Mouse (Mus musculus) brain, embryonic 14.5 days (tissue): ENCODE measurements around the gene Nsmce3. TPM values are rescaled to one million over a fixed set of nuclear protein-coding genes. Genes with fewer than 3 reads are reported as not detected.
A peak's percentile ranks its signal among the peaks of the same experiment; 100 is the strongest.

ENCODE experiments used
- DNase-seq: peaks from one replicate; pipeline ENCODE4 v3.0.0-alpha.2; 2011; ENCODE audit warnings: low read depth
- CTCF ChIP-seq: fragments of 200-500 bp; IDR thresholded peaks from 2 replicates; pipeline ENCODE4 v1.5.1; 2012; ENCODE audit warnings: inconsistent platforms, mild to moderate bottlenecking, moderate library complexity, borderline replicate concordance; ENCODE audit not compliant: insufficient read depth, insufficient read length; ENCODE audit errors: extremely low read depth
- POLR2A ChIP-seq: fragments of 200-500 bp; IDR thresholded peaks from 2 replicates; pipeline ENCODE4 v1.6.1; 2012; ENCODE audit warnings: mild to moderate bottlenecking, inconsistent platforms, borderline replicate concordance; ENCODE audit not compliant: poor library complexity, insufficient read depth, insufficient read length, severe bottlenecking; ENCODE audit errors: extremely low read depth
- polyA plus RNA-seq: library from polyadenylated mRNA; depleted of rRNA; stranded (reverse); fragments of >200 nt; gene quantifications from 2 replicates; pipeline ENCODE4 v1.2.3, GENCODE M21; 2012

Nsmce3 gene
- polyA plus RNA-seq, 1 experiment, result 8.4 TPM

- DNase-seq, result peak; percentile 88
- no peak for TF ChIP-seq CTCF
- no peak for TF ChIP-seq POLR2A
Observed at GRCm38 (mm10) chr7:64884187-64884862, 11.5 kb upstream of the Nsmce3 start.

DNA sequence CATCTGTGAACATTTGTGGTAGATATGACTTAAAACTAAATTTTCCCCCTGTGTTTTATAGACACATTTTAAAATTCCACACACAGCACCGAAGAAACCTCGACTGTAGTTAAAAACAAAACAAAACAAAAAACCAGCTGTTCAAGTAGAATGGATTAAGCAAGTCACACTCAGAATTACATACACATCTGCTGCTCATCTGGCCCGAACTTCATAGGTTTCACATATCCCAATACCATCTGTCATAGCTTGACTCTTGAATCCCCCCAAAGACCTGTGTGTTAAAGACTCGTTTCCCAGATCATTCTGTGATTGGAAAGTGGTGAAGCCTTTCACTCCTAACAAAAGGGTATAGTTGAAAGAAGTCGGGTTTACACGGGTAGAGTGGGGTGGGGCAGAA is 9.4 kb upstream of the Nsmce3 start:
- no peak for TF ChIP-seq POLR2A
- no peak for TF ChIP-seq CTCF
- DNase-seq, result no peak

DNA sequence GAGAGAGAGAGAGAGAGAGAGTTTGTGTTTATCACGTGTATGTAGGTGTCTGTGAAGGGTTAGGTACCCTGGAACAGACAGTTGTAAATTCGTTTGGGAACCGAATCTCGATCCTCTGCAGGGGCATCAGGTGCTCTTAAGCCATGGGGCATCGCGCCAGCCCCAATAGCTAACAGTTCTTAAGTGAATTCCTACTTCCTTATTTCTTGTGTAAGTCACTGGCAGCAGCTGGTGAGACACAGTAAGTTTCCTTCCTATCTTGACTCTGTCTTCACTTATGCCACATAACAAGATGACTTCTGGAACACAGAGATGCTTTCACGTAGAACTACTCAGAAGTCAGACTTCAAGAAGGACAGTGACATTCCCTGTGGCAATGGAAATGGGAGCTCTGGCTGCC is 8.6 kb upstream of the Nsmce3 start:
- DNase-seq, result no peak
- TF ChIP-seq CTCF (no peak), POLR2A (no peak)

DNA sequence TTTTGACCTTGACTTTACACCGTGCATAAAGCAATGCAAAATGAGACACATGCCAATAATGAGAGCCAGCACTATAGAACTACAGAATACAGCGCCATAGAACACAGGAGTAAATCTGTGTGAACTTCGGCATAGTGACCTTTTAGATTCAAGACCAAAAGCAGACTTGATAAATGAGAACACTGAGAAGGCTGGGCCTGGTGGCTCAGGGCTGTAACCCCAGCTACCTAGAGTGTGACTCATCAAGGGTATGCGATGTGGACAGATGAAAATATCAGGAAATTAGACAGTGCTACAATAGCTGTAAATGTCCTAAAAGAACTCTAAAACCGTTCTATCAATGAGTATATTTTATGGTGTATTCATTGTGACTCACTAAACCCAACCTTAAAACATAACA is 7.6 kb upstream of the Nsmce3 start:
- TF ChIP-seq CTCF (no peak), POLR2A (no peak)
- no peak for DNase-seq

DNA sequence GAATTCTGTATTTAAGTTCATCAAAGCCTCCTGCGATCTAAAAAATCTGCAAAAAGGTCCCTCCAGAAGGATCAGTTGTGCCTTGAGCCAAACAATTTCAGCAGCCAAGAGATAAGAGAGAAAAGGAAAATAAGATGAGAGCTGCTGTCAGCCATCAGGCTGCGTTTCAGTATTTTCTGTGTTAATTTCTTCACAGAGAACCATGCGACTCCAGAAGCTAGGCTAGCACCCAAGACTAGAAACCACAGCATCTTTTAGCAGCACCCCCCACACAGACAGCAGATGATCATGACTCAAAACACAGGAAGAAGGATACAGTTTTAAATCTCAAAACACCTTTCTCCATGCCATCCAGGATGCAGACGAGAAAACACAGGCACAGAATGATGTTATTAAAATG is 2.1 kb upstream of the Nsmce3 start:
- no peak for DNase-seq
- no peak for TF ChIP-seq CTCF
- TF ChIP-seq POLR2A, result no peak

DNA sequence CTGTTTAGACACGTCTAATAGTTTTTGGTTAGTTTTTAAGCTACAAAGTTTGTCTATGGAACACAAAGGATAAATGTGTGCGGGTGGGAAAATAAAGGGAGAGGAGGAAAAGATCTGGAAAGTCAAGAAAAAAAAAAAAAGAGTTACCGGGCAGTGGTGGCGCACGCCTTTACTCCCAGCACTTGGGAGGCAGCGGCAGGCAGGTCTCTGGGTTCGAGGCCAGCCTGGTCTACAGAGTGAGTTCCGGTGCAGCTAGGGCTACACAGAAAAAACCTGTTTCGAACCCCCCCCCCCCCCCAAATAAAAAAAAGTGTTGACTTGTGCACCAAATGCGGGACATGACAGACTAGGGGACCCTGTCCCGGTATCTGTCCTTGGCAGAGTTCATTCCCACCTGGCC is 469 bp upstream of the Nsmce3 start:
- TF ChIP-seq CTCF (no peak), POLR2A (no peak)
- DNase-seq, result no peak

DNA sequence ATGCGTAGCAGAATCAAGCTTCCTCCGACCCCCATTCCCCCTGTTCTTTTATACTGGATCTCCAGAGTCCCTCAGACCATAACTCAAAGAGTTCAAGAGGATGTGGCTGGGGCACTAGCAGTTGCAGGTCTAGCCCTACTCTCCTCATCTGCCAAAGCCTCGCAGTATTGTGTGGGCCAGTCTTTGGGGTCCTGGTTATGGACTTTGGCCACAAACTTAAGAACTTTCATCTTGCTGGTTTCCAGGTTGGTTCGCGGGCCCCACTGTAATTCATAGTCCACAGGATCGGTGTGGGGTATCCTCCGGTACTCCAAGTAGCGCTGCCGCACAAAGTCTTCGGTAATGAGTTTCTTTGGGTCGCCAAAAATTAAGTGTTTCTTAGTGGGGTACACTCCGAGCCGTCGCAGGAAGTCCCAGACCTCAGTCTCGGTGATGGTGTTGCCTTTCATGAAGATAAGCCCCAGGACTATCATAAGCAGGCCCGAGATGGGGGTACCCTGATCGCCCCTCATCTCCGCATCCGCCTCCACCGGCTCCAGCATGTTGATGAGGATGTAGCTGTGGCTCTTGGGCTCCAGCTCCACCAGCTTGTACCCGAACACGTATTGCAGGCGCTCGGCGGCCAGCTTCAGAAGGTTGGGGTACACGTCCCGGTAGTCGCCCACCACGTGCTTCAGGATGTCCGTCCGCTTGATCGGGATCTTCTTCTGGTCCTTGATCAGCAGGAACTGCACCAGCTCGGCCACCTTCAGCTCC is 632 bp downstream of the Nsmce3 start:
- TF ChIP-seq CTCF (no peak), POLR2A (no peak)
- DNase-seq, result no peak

- no peak for TF ChIP-seq POLR2A
- no peak for TF ChIP-seq CTCF
Observed at GRCm38 (mm10) chr7:64869549-64870065, 3.2 kb downstream of the Nsmce3 start.

GRCm38 (mm10) chr7:64863538-64863937 is 9.3 kb downstream of the Nsmce3 start:
- TF ChIP-seq POLR2A (no peak), CTCF (no peak)

More at GRCm38 (mm10) chr7:64869549-64870065, 3.2 kb downstream of the Nsmce3 start:
- DNase-seq, result no peak

DNA sequence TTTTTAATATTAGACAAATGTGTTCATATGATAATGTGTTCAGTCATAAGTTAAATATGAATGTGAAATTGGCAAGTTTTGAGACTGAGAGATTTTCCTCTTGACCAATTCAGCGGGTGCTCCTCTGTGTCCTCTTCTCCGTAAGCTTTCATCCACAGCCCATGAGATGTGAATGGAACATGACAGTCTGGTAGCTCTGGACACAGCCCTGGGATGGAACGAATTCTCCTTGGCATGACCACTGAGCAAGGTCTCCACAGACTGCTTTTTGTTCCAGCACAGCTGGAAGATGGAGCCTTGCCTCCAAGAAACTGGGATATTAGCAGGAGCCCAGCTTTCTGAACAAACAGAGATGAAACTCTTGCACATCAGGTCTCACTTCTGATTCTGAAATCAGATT is 9.8 kb downstream of the Nsmce3 start:
- no peak for TF ChIP-seq POLR2A
- TF ChIP-seq CTCF, result no peak
- no peak for DNase-seq

More at GRCm38 (mm10) chr7:64863538-64863937, 9.3 kb downstream of the Nsmce3 start:
- no peak for DNase-seq

DNA sequence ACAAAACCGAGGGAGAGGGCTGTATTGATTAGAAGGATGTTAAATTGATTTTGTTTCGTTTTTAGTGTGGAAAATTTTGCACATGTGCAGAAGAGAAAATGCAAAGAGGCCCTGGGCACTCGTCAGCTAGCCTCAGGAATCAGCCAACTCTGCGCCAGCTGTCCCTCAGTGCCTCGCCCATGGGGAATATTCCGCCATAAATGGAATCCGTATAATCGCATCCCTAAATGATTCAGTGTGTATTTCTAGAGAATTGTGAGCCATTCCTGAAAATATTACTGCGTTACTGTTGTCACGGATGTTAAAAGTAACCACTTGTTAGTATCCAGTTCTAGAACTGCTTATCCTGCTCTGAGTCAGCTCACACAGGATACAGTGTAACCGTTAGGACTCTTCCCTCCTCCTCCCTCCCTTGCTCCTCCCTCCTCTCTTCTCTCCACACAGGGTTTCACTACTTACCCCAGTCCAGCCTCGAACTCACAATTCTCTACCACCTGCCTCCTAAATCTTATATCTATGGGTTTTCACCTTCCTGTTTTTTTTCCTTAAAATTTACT is 16.2 kb downstream of the Nsmce3 start:
- DNase-seq, result no peak
- TF ChIP-seq CTCF (no peak), POLR2A (no peak)

GRCm38 (mm10) chr7:64855976-64856375 is 16.8 kb downstream of the Nsmce3 start:
- TF ChIP-seq CTCF, result no peak
- no peak for TF ChIP-seq POLR2A
- DNase-seq, result peak; percentile 60

GRCm38 (mm10) chr7:64855389-64855927 is 17.3 kb downstream of the Nsmce3 start:
- DNase-seq, result no peak
- TF ChIP-seq CTCF, result no peak
- TF ChIP-seq POLR2A, result no peak
